Mouse (Mus musculus): ENCODE measurements at regions not wholly inside any gene's neighbourhood (a gene's known extent, or its start where the extent isn't known, plus 50 kb on each side); places are given as distances from the start of the nearest gene placed in this dataset.

DNA sequence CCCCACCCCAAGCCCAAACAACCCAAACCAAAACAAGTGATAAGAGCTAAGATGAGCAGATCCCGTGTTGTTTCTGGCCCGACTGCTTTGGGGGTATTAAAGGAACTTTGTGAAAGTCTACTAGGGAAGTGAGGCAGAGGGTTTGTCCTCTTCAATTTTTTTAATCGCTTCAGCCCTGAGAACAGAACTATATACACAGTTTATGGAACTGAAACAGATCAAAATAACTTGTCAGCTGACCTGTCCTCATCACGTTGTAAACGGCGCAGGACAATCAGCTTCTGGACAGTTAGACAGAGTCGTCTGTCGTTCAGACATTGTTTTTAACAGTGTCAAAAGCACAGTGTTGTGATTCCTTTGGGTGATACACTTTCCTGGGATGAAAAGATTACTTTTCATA lies 103.3 kb upstream of the Prdm1 start:
- Histone ChIP-seq H3K9me3 (ENCODE audit: control insufficient read depth, low read length) (no peaks in the 10 kb centered on the region), H3K4me1 (replicated peaks; ENCODE audit: control insufficient read depth, insufficient read depth, low read length) (no peaks in the 10 kb centered on the region), H3K27me3 (ENCODE audit: control insufficient read depth, insufficient read depth, low read length) (no peaks in the 10 kb centered on the region), H3K4me3 (replicated peaks; ENCODE audit: low read length) (no peak overlapping the region), H3K4me2 (replicated peaks) (no peak overlapping the region), H3K27ac (no peak overlapping the region; the same call in 1 of the 2 replicates), H3K36me3 (replicated peaks; ENCODE audit: control insufficient read depth, insufficient read depth) (no peaks in the 10 kb centered on the region), H3K9ac (no peak overlapping the region)
- DNase-seq (ENCODE audit: low spot score): no peak
- 83% methylated on average over 8 of the region's 8 CpGs for WGBS
- no peak for ATAC-seq (ENCODE audit: low FRiP score)

DNA sequence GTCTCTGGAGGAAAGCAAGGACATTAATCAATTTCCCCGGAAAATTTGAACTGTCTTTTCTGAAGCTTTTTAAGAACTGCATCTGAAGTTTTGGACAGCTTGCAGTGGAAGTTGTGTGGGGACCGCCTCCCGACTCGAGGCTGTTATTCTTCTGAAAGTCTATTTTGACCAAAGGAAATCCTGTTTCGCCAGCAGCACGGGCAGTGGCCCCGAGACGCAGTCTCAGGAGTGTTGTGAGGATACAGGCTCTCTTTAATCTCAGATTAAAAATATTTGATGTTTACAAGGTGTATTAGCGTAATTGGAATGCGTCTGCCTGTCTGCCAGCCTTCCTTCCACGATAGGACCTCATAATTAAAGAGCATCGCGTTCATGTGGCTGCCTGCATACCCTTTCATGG lies 102.2 kb upstream of the Prdm1 start:
- Histone ChIP-seq H3K27ac (no peak overlapping the region), H3K4me1 (replicated peaks; ENCODE audit: control insufficient read depth, insufficient read depth, low read length) (no peaks in the 10 kb centered on the region), H3K4me2 (replicated peaks) (no peak overlapping the region), H3K4me3 (replicated peaks; ENCODE audit: low read length) (no peak overlapping the region), H3K9me3 (ENCODE audit: control insufficient read depth, low read length) (no peaks in the 10 kb centered on the region), H3K27me3 (ENCODE audit: control insufficient read depth, insufficient read depth, low read length) (no peaks in the 10 kb centered on the region), H3K36me3 (replicated peaks; ENCODE audit: control insufficient read depth, insufficient read depth) (no peaks in the 10 kb centered on the region), H3K9ac (no peak overlapping the region)
- DNase-seq (ENCODE audit: low spot score): no peak
- no peak for ATAC-seq (ENCODE audit: low FRiP score)
- WGBS: 79% methylated on average over 13 of the region's 13 CpGs

DNA sequence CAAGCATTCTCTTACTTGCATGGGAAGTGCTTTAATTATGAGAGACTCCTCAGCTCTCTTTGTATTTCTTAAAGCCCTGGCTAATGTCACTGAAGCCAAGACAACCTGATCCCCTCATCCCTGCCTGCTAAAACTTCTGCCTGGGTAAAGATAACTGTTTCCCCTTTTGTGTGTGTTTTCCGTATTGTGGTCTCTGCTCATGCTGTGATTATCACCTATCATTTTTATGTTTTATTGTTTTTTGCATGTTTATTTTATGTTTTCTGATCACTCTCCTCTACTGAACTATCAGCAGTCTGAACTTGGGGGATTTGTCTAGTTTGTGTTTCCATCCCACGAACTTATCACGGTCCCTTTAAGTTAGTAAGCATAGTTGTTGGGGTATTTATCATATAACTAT lies 100.1 kb upstream of the Prdm1 start:
- H3K4me3 ChIP-seq (replicated peaks; ENCODE audit: low read length): no peak overlapping the region
- WGBS: 94% methylated on average over 3 of the region's 3 CpGs
- H3K4me1 ChIP-seq (replicated peaks; ENCODE audit: control insufficient read depth, insufficient read depth, low read length): no peaks in the 10 kb centered on the region
- no peaks in the 10 kb centered on the region for H3K9me3 ChIP-seq (ENCODE audit: control insufficient read depth, low read length)
- no peak overlapping the region for H3K9ac ChIP-seq
- no peak overlapping the region for H3K27ac ChIP-seq
- no peak for DNase-seq (ENCODE audit: low spot score)
- no peak overlapping the region for H3K4me2 ChIP-seq (replicated peaks)
- no peaks in the 10 kb centered on the region for H3K27me3 ChIP-seq (ENCODE audit: control insufficient read depth, insufficient read depth, low read length)
- ATAC-seq (ENCODE audit: low FRiP score): no peak
- H3K36me3 ChIP-seq (replicated peaks; ENCODE audit: control insufficient read depth, insufficient read depth): no peaks in the 10 kb centered on the region

DNA sequence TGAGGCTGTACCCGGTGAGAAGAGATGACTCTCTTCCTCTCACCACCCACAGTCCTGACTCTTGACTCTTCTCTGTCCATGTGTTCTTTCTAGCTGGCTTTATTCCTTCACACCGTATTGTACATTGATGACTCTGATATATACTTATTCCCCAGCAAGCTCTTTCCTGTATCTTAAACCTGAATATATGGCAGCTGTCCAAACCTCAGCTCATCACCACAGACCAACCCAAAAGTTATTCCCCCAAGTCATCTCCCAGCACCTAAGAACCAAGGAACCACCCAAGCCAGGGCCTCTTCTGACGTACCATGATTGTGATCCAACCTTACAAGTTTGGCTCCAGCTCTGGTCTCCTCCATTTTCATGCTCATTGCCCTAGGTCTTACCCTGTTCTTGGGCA lies 99.1 kb upstream of the Prdm1 start:
- no peak overlapping the region for H3K27ac ChIP-seq
- H3K4me2 ChIP-seq (replicated peaks): no peak overlapping the region
- no peak for DNase-seq (ENCODE audit: low spot score)
- no peaks in the 10 kb centered on the region for H3K27me3 ChIP-seq (ENCODE audit: control insufficient read depth, insufficient read depth, low read length)
- H3K36me3 ChIP-seq (replicated peaks; ENCODE audit: control insufficient read depth, insufficient read depth): no peaks in the 10 kb centered on the region
- H3K4me3 ChIP-seq (replicated peaks; ENCODE audit: low read length): no peak overlapping the region
- H3K9ac ChIP-seq: no peak overlapping the region
- ATAC-seq (ENCODE audit: low FRiP score): no peak
- no peaks in the 10 kb centered on the region for H3K4me1 ChIP-seq (replicated peaks; ENCODE audit: control insufficient read depth, insufficient read depth, low read length)
- H3K9me3 ChIP-seq (ENCODE audit: control insufficient read depth, low read length): no peaks in the 10 kb centered on the region
- 88% methylated on average over 3 of the region's 3 CpGs for WGBS

DNA sequence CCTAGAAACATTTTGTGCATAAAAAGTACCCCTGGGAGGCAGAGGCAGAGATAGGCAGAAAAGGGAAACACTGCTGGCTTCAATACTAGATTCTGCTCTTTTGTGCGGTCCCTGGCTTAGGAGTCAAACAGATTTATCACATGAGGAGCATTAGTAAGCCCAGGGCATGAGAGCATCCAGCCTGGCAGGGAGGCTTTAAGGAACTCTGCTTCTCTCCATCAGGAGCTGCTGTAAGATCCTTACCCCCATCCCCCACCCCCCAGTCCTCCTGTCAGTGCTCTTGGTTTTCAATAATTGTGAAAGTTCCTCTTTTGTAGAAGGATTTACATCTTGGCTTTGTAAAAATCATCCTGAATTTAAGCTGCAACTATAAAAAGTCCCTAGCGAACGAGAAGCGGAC lies 97.2 kb upstream of the Prdm1 start:
- Histone ChIP-seq H3K9ac (no peak overlapping the region), H3K9me3 (ENCODE audit: control insufficient read depth, low read length) (no peaks in the 10 kb centered on the region), H3K27ac (no peak overlapping the region), H3K36me3 (replicated peaks; ENCODE audit: control insufficient read depth, insufficient read depth) (no peaks in the 10 kb centered on the region), H3K4me1 (replicated peaks; ENCODE audit: control insufficient read depth, insufficient read depth, low read length) (no peaks in the 10 kb centered on the region), H3K4me2 (replicated peaks) (no peak overlapping the region), H3K4me3 (replicated peaks; ENCODE audit: low read length) (no peak overlapping the region), H3K27me3 (ENCODE audit: control insufficient read depth, insufficient read depth, low read length) (no peaks in the 10 kb centered on the region)
- WGBS: 75% methylated on average over 4 of the region's 4 CpGs
- DNase-seq (ENCODE audit: low spot score): no peak
- ATAC-seq (ENCODE audit: low FRiP score): no peak

DNA sequence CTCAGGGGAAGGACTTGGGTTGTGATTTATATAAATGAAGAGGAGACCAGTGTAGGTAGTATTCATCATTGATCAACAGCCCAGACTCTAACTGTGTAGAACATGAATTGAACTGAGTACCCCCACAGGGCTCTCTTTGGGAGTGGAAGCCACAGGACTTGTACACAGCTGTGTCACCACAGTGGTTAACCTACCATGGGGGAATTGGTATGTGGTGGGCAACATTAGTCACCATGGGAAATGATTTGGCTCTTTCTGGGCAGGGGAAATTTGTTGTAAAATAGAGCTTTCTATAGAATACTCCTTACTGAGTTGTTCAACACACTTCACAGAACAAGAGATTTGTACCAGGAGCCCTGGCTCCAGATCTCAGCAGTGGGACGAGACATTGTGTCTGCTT lies 87.3 kb upstream of the Prdm1 start:
- no peak overlapping the region for H3K4me2 ChIP-seq (replicated peaks)
- no peak overlapping the region for H3K4me3 ChIP-seq (replicated peaks; ENCODE audit: low read length)
- H3K27ac ChIP-seq: no peak overlapping the region
- no peaks in the 10 kb centered on the region for H3K27me3 ChIP-seq (ENCODE audit: control insufficient read depth, insufficient read depth, low read length)
- no peaks in the 10 kb centered on the region for H3K36me3 ChIP-seq (replicated peaks; ENCODE audit: control insufficient read depth, insufficient read depth)
- DNase-seq (ENCODE audit: low spot score) (no peak), ATAC-seq (ENCODE audit: low FRiP score) (no peak)
- no peak overlapping the region for H3K9ac ChIP-seq
- H3K9me3 ChIP-seq (ENCODE audit: control insufficient read depth, low read length): no peaks in the 10 kb centered on the region
- no peaks in the 10 kb centered on the region for H3K4me1 ChIP-seq (replicated peaks; ENCODE audit: control insufficient read depth, insufficient read depth, low read length)
- WGBS: 85% methylated on average over 1 of the region's 1 CpGs

DNA sequence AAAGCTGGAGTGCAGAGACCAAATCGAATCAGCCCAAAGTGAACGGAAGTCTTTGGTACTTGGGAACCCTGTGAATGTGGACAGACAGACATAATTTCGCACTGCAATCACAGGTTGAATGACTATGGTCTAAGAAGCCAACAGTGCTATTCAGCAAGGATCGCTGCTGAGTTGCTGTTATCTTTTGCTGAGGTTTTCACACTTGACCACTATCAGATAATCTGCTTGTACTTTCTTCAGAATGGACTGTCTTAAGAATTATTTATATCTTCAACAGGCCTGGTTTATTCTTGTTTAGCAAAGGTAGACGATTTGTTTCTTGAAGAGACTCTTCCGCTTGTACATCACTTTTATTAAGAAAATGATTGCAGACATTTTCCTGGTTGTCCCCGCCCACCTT lies 84.3 kb upstream of the Prdm1 start:
- ATAC-seq (ENCODE audit: low FRiP score): no peak
- DNase-seq (ENCODE audit: low spot score): no peak
- H3K27me3 ChIP-seq (ENCODE audit: control insufficient read depth, insufficient read depth, low read length): no peaks in the 10 kb centered on the region
- H3K9ac ChIP-seq: no peak overlapping the region
- H3K36me3 ChIP-seq (replicated peaks; ENCODE audit: control insufficient read depth, insufficient read depth): no peaks in the 10 kb centered on the region
- H3K27ac ChIP-seq: no peak overlapping the region
- H3K4me3 ChIP-seq (replicated peaks; ENCODE audit: low read length): no peak overlapping the region
- no peak overlapping the region for H3K4me2 ChIP-seq (replicated peaks)
- 93% methylated on average over 7 of the region's 7 CpGs for WGBS
- no peaks in the 10 kb centered on the region for H3K9me3 ChIP-seq (ENCODE audit: control insufficient read depth, low read length)
- H3K4me1 ChIP-seq (replicated peaks; ENCODE audit: control insufficient read depth, insufficient read depth, low read length): no peaks in the 10 kb centered on the region

DNA sequence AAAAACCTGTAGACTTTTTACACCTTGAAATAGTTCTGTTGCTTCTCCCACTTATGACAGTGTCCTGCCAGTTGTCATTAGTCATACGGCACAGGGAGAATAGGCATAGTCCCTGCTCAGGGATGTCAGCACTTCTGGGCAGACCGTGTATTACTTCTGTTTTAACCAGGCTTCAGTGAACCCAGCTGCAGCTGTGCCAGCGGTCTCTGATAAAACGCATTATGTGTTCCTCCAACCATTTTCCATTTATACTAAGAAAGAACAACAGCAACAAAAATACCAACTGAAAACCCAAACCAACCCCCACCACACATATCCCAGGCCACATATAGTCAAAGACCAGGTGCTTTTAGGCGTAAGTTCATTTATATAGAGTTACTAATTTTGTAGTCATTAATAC lies 83.1 kb upstream of the Prdm1 start:
- ATAC-seq (ENCODE audit: low FRiP score) (no peak), DNase-seq (ENCODE audit: low spot score) (no peak)
- 78% methylated on average over 5 of the region's 5 CpGs for WGBS
- Histone ChIP-seq H3K27me3 (ENCODE audit: control insufficient read depth, insufficient read depth, low read length) (no peaks in the 10 kb centered on the region), H3K4me3 (replicated peaks; ENCODE audit: low read length) (no peak overlapping the region), H3K9me3 (ENCODE audit: control insufficient read depth, low read length) (no peaks in the 10 kb centered on the region), H3K4me2 (replicated peaks) (no peak overlapping the region), H3K27ac (no peak overlapping the region), H3K9ac (no peak overlapping the region), H3K36me3 (replicated peaks; ENCODE audit: control insufficient read depth, insufficient read depth) (no peaks in the 10 kb centered on the region), H3K4me1 (replicated peaks; ENCODE audit: control insufficient read depth, insufficient read depth, low read length) (no peaks in the 10 kb centered on the region)

DNA sequence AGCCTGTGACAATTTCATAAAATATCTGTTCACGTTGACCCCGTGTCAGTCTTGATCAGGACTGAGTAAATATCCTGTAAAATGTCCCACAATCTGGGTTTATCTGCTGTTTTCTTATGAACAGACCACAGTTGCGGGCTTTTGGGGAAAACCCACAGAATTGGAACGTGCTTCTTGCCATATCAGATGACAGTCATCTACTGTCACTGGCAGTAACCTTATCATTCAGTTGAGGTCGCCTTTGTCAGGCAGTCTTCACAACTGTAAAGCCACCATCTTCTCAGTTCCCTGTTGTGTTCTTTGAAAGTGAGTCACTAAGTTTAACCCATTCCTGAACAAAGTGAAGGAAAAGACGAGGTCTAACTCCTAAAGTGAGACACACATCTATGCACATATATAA lies 80.9 kb upstream of the Prdm1 start:
- H3K9me3 ChIP-seq (ENCODE audit: control insufficient read depth, low read length): no peaks in the 10 kb centered on the region
- no peak overlapping the region for H3K9ac ChIP-seq
- DNase-seq (ENCODE audit: low spot score) (no peak), ATAC-seq (ENCODE audit: low FRiP score) (no peak)
- 84% methylated on average over 6 of the region's 6 CpGs for WGBS
- no peaks in the 10 kb centered on the region for H3K27me3 ChIP-seq (ENCODE audit: control insufficient read depth, insufficient read depth, low read length)
- no peaks in the 10 kb centered on the region for H3K4me1 ChIP-seq (replicated peaks; ENCODE audit: control insufficient read depth, insufficient read depth, low read length)
- no peak overlapping the region for H3K4me2 ChIP-seq (replicated peaks)
- no peak overlapping the region for H3K4me3 ChIP-seq (replicated peaks; ENCODE audit: low read length)
- H3K36me3 ChIP-seq (replicated peaks; ENCODE audit: control insufficient read depth, insufficient read depth): no peaks in the 10 kb centered on the region
- H3K27ac ChIP-seq: no peak overlapping the region

DNA sequence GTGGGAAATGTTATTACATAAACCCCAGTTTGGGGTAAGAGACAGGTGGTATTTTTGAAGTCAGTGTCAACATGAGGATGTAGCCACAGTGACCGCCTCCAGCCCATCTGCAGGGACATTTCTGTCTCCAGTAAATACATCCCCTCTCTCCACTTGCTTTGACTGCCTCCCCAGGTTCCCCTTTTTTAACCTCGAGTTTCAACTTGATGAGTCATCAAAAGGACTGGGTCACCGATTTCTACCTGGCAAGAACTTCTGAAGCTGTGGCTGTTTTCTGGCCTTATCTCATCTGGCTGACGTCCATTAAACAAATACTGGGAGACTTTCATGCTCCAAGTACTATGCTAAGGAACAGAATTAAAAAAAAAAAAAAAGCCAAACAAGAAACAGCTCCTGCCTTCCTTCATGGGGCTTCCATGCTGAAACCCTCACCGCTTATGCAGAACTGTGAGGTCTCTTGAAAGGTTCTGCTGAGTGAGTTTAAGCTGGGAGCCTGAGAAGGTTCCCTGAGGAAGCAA lies 79.1 kb upstream of the Prdm1 start:
- 83% methylated on average over 5 of the region's 5 CpGs for WGBS
- Histone ChIP-seq H3K4me2 (replicated peaks) (no peak overlapping the region), H3K9ac (no peak overlapping the region), H3K4me1 (replicated peaks; ENCODE audit: control insufficient read depth, insufficient read depth, low read length) (no peaks in the 10 kb centered on the region), H3K27ac (no peak overlapping the region), H3K27me3 (ENCODE audit: control insufficient read depth, insufficient read depth, low read length) (no peaks in the 10 kb centered on the region), H3K36me3 (replicated peaks; ENCODE audit: control insufficient read depth, insufficient read depth) (no peaks in the 10 kb centered on the region), H3K9me3 (ENCODE audit: control insufficient read depth, low read length) (no peaks in the 10 kb centered on the region), H3K4me3 (replicated peaks; ENCODE audit: low read length) (no peak overlapping the region)
- ATAC-seq (ENCODE audit: low FRiP score) (no peak), DNase-seq (ENCODE audit: low spot score) (no peak)
